Mouse (Mus musculus) spleen, adult 2 months (tissue): ENCODE measurements around the gene Cc2d1a.

Experiments used
- CTCF ChIP-seq: fragments of 200-500 bp; IDR thresholded peaks from 2 replicates; pipeline ENCODE4 v1.5.1; 2011; ENCODE audit warnings: mild to moderate bottlenecking, inconsistent platforms; ENCODE audit not compliant: insufficient read depth, insufficient read length, insufficient replicate concordance; ENCODE audit errors: extremely low read depth
- POLR2A ChIP-seq: fragments of 200-500 bp; IDR thresholded peaks from 2 replicates; pipeline ENCODE4 v1.6.1; 2011; ENCODE audit warnings: low read depth, low read length, inconsistent platforms

- TF ChIP-seq CTCF (no peak), POLR2A (no peak)
Measured at GRCm38 (mm10) chr8:84132225-84132624, 15.5 kb downstream of the Cc2d1a start.
